24 mouse cellular contexts compared by ENCODE assay signal in the genomic region with DNA sequence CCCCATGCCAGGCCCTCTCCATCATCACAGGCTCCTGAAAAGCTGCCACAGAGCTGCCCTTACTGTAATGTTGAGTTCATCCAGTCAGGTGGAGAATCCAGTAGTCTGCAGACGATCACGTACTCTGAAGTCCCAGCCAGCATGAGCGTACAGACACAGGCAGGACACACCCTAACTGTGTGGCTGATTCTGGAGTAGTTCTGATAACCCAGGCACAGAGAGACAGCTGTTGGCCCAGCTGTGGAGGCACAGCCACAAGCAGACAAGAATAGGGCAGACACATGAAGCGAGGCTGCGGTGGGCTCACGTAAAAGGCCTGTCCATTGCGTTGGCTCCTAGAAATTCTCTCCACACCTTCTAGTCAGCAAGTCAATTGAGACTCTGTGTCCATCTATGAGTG. TPM values are rescaled to one million over a fixed set of nuclear protein-coding genes. Genes with fewer than 3 reads are reported as not detected.
DNase-seq lines count a peak whose midpoint lies in the region; ATAC-seq and TF ChIP-seq lines count a peak whose summit lies in the region.
"Had no signal": no experiment of that assay in that cellular context is flagged by ENCODE, and none has a peak within 500 bp of the region (broad histone marks: within the 10 kb centered on the region; RNA-seq: fewer than 3 reads in every experiment).

No protein-coding gene starts in this region.

- 67% methylated on average over 7 of the region's 7 CpGs for WGBS in heart, embryonic 12.5 days
- WGBS in liver, embryonic 15.5 days (ENCODE audit: insufficient replicate concordance): 22% methylated on average over 7 of the region's 7 CpGs

- intact Hi-C loops in heart, postnatal 25 days (cut with DNase I): no loop called here

- no peak overlapping the region for H3K9ac ChIP-seq in heart, embryonic 12.5 days
- H3K9ac ChIP-seq in liver, embryonic 15.5 days: no peak overlapping the region
- H3K9ac ChIP-seq: embryonic facial prominence, embryonic 12.5 days; forebrain, embryonic 15.5 days; midbrain, embryonic 12.5 days; neural tube, embryonic 15.5 days had no signal

- H3K9me3 ChIP-seq in heart, embryonic 12.5 days (replicated peaks): no peaks in the 10 kb centered on the region
- H3K9me3 ChIP-seq in G1E (replicated peaks): no peaks in the 10 kb centered on the region
- H3K9me3 ChIP-seq in liver, embryonic 15.5 days (replicated peaks): no peaks in the 10 kb centered on the region
- H3K9me3 ChIP-seq: embryonic facial prominence, embryonic 12.5 days; forebrain, embryonic 15.5 days; hindbrain, embryonic 10.5 days; limb, embryonic 10.5 days; midbrain, embryonic 12.5 days; neural tube, embryonic 15.5 days had no signal

- peaks cover 19% of the 10 kb centered on the region for H3K4me1 ChIP-seq in heart, embryonic 12.5 days (replicated peaks)
- H3K4me1 ChIP-seq in G1E (ENCODE audit: insufficient read depth, low read depth, low read length): peaks cover 53% of the 10 kb centered on the region
- peaks cover 26% of the 10 kb centered on the region for H3K4me1 ChIP-seq in liver, embryonic 15.5 days (replicated peaks)
- H3K4me1 ChIP-seq: embryonic facial prominence, embryonic 12.5 days; hindbrain, embryonic 10.5 days; limb, embryonic 10.5 days; midbrain, embryonic 12.5 days had no signal

- TF ChIP-seq CTCF in G1E (IDR thresholded peaks at IDR 0.05; ENCODE audit: low read depth, low read length): no peak

- no peak overlapping the region for H3K4me2 ChIP-seq in heart, embryonic 12.5 days
- peak overlapping the region; percentile 44 for H3K4me2 ChIP-seq in liver, embryonic 15.5 days
- H3K4me2 ChIP-seq: embryonic facial prominence, embryonic 12.5 days; forebrain, embryonic 15.5 days; midbrain, embryonic 12.5 days; neural tube, embryonic 15.5 days had no signal

- no peaks in the 10 kb centered on the region for H3K36me3 ChIP-seq in heart, embryonic 12.5 days
- H3K36me3 ChIP-seq in G1E (replicated peaks): no peaks in the 10 kb centered on the region
- no peaks in the 10 kb centered on the region for H3K36me3 ChIP-seq in liver, embryonic 15.5 days (replicated peaks)
- H3K36me3 ChIP-seq: embryonic facial prominence, embryonic 12.5 days; forebrain, embryonic 15.5 days; hindbrain, embryonic 10.5 days; limb, embryonic 10.5 days; midbrain, embryonic 12.5 days; neural tube, embryonic 15.5 days had no signal

- H3K27me3 ChIP-seq in heart, embryonic 12.5 days (replicated peaks): peaks cover 12% of the 10 kb centered on the region
- peaks cover 5% of the 10 kb centered on the region; the same call in 1 of the 2 replicates for H3K27me3 ChIP-seq in G1E (ENCODE audit: insufficient read depth, low read length)
- no peaks in the 10 kb centered on the region for H3K27me3 ChIP-seq in liver, embryonic 15.5 days
- H3K27me3 ChIP-seq: embryonic facial prominence, embryonic 12.5 days; forebrain, embryonic 15.5 days; midbrain, embryonic 12.5 days; neural tube, embryonic 15.5 days had no signal

- peak; percentile 68; the same call in 1 of the 2 replicates for ATAC-seq in heart, embryonic 12.5 days (ENCODE audit: insufficient number of reproducible peaks, low FRiP score)
- peak; percentile 95 for ATAC-seq in G1E (ENCODE audit: extremely low read depth, insufficient number of reproducible peaks, low FRiP score, poor library complexity, severe bottlenecking)
- ATAC-seq in liver, embryonic 15.5 days (ENCODE audit: insufficient read depth): peak; percentile 100
- ATAC-seq: forebrain, embryonic 15.5 days; hindbrain, postnatal 0 days had no signal

- H3K4me3 ChIP-seq in heart, embryonic 12.5 days: no peak overlapping the region
- H3K4me3 ChIP-seq in G1E (ENCODE audit: low read depth, low read length): peak overlapping the region; percentile 34; the same call in 1 of the 2 replicates
- no peak overlapping the region for H3K4me3 ChIP-seq in liver, embryonic 15.5 days (replicated peaks)
- H3K4me3 ChIP-seq: embryonic facial prominence, embryonic 12.5 days; forebrain, embryonic 15.5 days; hindbrain, embryonic 10.5 days; left cerebral cortex, adult 2 months; limb, embryonic 10.5 days; midbrain, embryonic 12.5 days; neural tube, embryonic 15.5 days had no signal

- no peak for DNase-seq in heart, postnatal 25 days (ENCODE audit: low spot score)
- peak; percentile 37 for DNase-seq in G1E (ENCODE audit: low spot score)
- peak; percentile 65 for DNase-seq in c-Kit-positive CD71-positive TER-119-positive erythroid progenitor cells, embryonic 14.5 days (ENCODE audit: low spot score)
- no peak for DNase-seq in right cerebral cortex, postnatal 14 days
- no peak for DNase-seq in natural killer cell, adult 2 months (ENCODE audit: low spot score in 2 of 2)
- no peak for DNase-seq in frontal cortex, adult 2 months (ENCODE audit: extremely low spot score in 1 of 2, low spot score in 1 of 2)
- DNase-seq: adrenal gland, adult 2 months; cerebellum, postnatal 10 days; kidney, adult 18-20 months; kidney, postnatal 25 days; lung, adult 18-20 months; right cerebral cortex, postnatal 25 days; thymus, postnatal 25 days had no signal

- no peak overlapping the region for H3K27ac ChIP-seq in heart, embryonic 12.5 days (ENCODE audit: poor library complexity, severe bottlenecking)
- H3K27ac ChIP-seq in liver, embryonic 15.5 days (replicated peaks): 0 out of 2 replicates have a peak overlapping the region, but pooled peaks have one; percentile 64
- H3K27ac ChIP-seq: embryonic facial prominence, embryonic 12.5 days; forebrain, embryonic 15.5 days; hindbrain, embryonic 10.5 days; hindbrain, postnatal 0 days; left cerebral cortex, adult 2 months; limb, embryonic 10.5 days; midbrain, embryonic 12.5 days; neural tube, embryonic 15.5 days had no signal

RNA-seq across cellular contexts. Expression of gene Col4a3, which starts 50.7 kb away (rescaled TPM):
- 0.54 and 0.60 TPM in 2 replicates for polyA plus RNA-seq in heart, embryonic 12.5 days (2016; fragmentation: Nextera tagmentation; extraction: Ambion mirVana)
- total RNA-seq in heart, postnatal 25 days (2021): 1 to 10 TPM; 3.3 to 3.7 TPM
- total RNA-seq in G1E (2014; fragmentation: Nextera tagmentation) (20.7 and 21.2 TPM in 2 replicates), G1E (2017) (5.3 and 6.1 TPM in 2 replicates)
- 6.4 and 6.6 TPM in 2 replicates for polyA plus RNA-seq in G1E (2012)
- 0.21 and 0.23 TPM in 2 replicates for polyA plus RNA-seq in liver, embryonic 15.5 days (2015; fragmentation: Nextera tagmentation; extraction: Ambion mirVana)
- 0.21 and 0.28 TPM in 2 replicates for polyA plus RNA-seq in frontal cortex, adult 2 months (2012; rRNA removed)
- total RNA-seq: CH12.LX had no signal

RNA-seq across cellular contexts. Expression of gene Col4a4, which starts 50.8 kb away (rescaled TPM):
- polyA plus RNA-seq in heart, embryonic 12.5 days (2016; fragmentation: Nextera tagmentation; extraction: Ambion mirVana): 0.33 and 0.49 TPM in 2 replicates
- total RNA-seq in heart, postnatal 25 days (2021): 10 to 100 TPM in 1 of 2 experiments, 1 to 10 TPM in 1; 9.6 to 10.5 TPM
- not detected in 2 replicates for total RNA-seq in G1E (2014; fragmentation: Nextera tagmentation)
- under 0.01 and 0.27 TPM in 2 replicates for total RNA-seq in G1E (2017)
- not detected in 2 replicates for polyA plus RNA-seq in G1E (2012)
- polyA plus RNA-seq in liver, embryonic 15.5 days (2015; fragmentation: Nextera tagmentation; extraction: Ambion mirVana): 0.13 and 0.14 TPM in 2 replicates
- polyA plus RNA-seq in frontal cortex, adult 2 months (2012; rRNA removed): 0.27 and 0.34 TPM in 2 replicates

Comparison
In these comparisons a context has a peak if more than half of its experiments do, and no peak if none do; other contexts are left out.
1. DNase-seq: peak in G1E (single experiment) and c-Kit-positive CD71-positive TER-119-positive erythroid progenitor cells, embryonic 14.5 days (single experiment); none in heart, postnatal 25 days (single experiment), right cerebral cortex, postnatal 14 days (single experiment), natural killer cell, adult 2 months (0 of 2) and frontal cortex, adult 2 months (0 of 2).
2. Peak in every context shown above with its lines, with median percentiles within 50 percentile points of each other: ATAC-seq.